Mouse (Mus musculus) midbrain, embryonic 12.5 days (tissue): ENCODE measurements around the gene Mroh7. TPM values are rescaled to one million over a fixed set of nuclear protein-coding genes. Genes with fewer than 3 reads are reported as not detected.
"Not testable (repeated sequence)": the region's sequence is repeated elsewhere in the genome, so short reads cannot be mapped to it uniquely, and the experiment has no call there.

Experiments
- ATAC-seq: fragments of 200-750 bp; cut with Nextera tagmentation; 2 replicates; pipeline ENCODE4 v1.8.0; 2017; ENCODE audit warnings: low read depth, moderate TSS enrichment, moderate library complexity; ENCODE audit not compliant: low FRiP score
- H3K27ac ChIP-seq: fragments of 300-500 bp; sonication (generic); replicated peaks from 2 replicates; pipeline ENCODE4 v1.5.1; 2016; ENCODE audit warnings: mild to moderate bottlenecking
- H3K27me3 ChIP-seq: fragments of 300-500 bp; sonication (generic); 2 replicates; pipeline ENCODE4 v1.6.1; 2016; ENCODE audit warnings: mild to moderate bottlenecking
- H3K36me3 ChIP-seq: fragments of 300-500 bp; sonication (generic); 2 replicates; pipeline ENCODE4 v1.6.1; 2016
- H3K4me1 ChIP-seq: fragments of 300-500 bp; sonication (generic); 2 replicates; pipeline ENCODE4 v1.6.1; 2016
- H3K4me2 ChIP-seq: fragments of 300-500 bp; sonication (generic); replicated peaks from 2 replicates; pipeline ENCODE4 v1.6.1; 2016; ENCODE audit warnings: mild to moderate bottlenecking, moderate library complexity
- H3K4me3 ChIP-seq: fragments of 300-500 bp; sonication (generic); 2 replicates; pipeline ENCODE4 v1.5.1; 2016; ENCODE audit warnings: mild to moderate bottlenecking
- H3K9ac ChIP-seq: fragments of 300-500 bp; sonication (generic); replicated peaks from 2 replicates; pipeline ENCODE4 v1.6.1; 2016; ENCODE audit warnings: mild to moderate bottlenecking, moderate library complexity
- H3K9me3 ChIP-seq: fragments of 300-500 bp; sonication (generic); 2 replicates; pipeline ENCODE4 v1.6.1; 2016; ENCODE audit warnings: mild to moderate bottlenecking
- WGBS: fragments of 180-500 bp; shearing (Covaris S2); methylation state at CpG from one replicate; pipeline ENCODE4 v1.1.7; 2016; 5-methylcytosine and 5-hydroxymethylcytosine counted together
- polyA plus RNA-seq: library from polyadenylated mRNA; unstranded; fragments of >200 nt; fragmentation: Nextera tagmentation; extraction: Ambion mirVana; gene quantifications from 2 replicates; pipeline ENCODE4 v1.2.1, GENCODE M21; 2016

Mroh7 gene
- polyA plus RNA-seq, result 0.08 TPM in 1 of 2 replicates, not detected in the other

DNA sequence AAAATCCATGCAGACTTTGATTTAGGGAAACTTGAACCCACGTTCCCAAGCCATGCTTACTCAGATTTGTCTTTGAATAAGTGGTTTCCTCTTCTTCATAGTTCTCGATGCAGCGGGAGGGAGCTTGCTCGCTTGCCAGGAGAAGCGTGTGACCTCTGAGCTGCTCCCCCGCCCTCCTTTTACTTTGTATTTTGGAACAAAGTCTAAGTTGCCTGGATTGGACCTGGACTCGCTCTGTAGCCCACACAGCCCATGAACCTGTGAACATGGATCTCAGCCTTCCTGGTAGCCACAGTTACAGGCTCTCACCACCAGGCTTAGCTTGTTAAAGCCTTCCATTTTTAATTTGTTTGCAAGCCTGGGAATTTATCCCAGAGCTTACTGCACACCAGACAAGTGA is at the start of gene Mroh7:
TSS of gene Mroh7 (minus strand) at position 112 of the 400 bp plus-strand sequence.
- H3K27ac ChIP-seq, result no peak within 1 kb of the TSS
- ATAC-seq, result no peak
- no peaks in the 10 kb centered on the region for H3K27me3 ChIP-seq
- H3K4me1 ChIP-seq, result no peaks in the 10 kb centered on the region
- H3K36me3 ChIP-seq, result no peaks in the 10 kb centered on the region
- H3K4me2 ChIP-seq, result no peak within 1 kb of the TSS
- 83% methylated on average over 7 of the region's 7 CpGs for WGBS
- no peak within 1 kb of the TSS for H3K9ac ChIP-seq
- no peak within 1 kb of the TSS for H3K4me3 ChIP-seq
- no peaks in the 10 kb centered on the region for H3K9me3 ChIP-seq

DNA sequence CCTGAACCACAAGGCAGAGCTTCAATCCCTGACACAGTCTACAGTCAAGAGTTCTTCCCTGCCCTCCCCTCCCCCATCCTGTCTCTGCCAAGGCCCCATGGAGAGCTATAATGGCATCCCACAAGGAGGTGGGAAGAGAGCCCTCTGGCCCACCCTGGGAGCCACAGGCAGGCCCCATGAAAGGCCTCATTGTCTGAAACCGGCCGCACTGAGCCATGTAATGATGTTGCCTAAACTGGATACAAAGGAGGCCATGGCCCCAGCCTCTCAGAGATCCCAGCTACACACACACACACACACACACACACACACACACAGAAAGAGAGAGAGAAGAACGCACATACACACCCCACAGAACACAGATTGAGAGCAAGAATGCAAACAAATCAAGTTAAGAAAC is 49.3 kb upstream of the Mroh7 start:
- H3K27me3 ChIP-seq, result 0 out of 2 replicates have a peak, but pooled peaks cover 7% of the 10 kb centered on the region
- H3K4me3 ChIP-seq, result no peak overlapping the region
- H3K9me3 ChIP-seq, result no peaks in the 10 kb centered on the region
- H3K27ac ChIP-seq, result 0 out of 2 replicates have a peak overlapping the region, but pooled peaks have one; percentile 16
- H3K9ac ChIP-seq, result no peak overlapping the region
- 17% methylated on average over 3 of the region's 3 CpGs for WGBS
- H3K36me3 ChIP-seq, result no peaks in the 10 kb centered on the region
- peaks cover 50% of the 10 kb centered on the region for H3K4me1 ChIP-seq
- no peak overlapping the region for H3K4me2 ChIP-seq
- peak; percentile 81 for ATAC-seq

DNA sequence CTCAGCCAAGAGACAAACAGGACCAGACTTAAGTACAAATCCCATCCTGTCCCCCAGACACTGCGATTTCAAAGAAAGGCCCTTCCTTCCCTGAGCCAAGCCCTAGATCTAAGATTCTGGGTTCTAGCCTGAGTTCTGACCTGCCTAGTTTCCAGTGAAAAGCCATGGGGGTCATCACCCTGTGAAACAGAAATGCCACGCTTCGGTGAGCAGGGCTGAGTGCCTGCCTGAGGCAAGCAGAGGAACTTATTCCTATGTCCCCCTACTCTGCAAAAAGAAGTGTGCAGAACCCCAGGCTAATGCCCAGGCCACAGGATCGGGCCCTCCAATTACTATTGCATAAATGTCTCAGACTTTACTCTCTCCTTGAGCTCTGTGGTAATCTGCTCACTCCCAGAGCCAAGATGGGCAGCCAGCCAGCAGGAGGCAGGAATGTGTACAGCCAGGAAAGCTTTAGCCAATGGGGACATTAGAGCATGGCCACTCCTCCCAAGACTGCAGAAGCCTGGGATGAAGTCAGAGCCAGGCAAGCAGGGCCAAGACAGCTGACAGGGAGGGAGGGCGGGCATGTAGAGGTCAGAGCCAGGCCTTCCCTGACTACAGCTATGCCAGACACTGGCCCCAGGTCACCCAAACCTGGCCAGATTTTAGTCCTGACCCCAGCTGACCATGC is 47.5 kb upstream of the Mroh7 start:
- H3K27me3 ChIP-seq, result 0 out of 2 replicates have a peak, but pooled peaks cover 4% of the 10 kb centered on the region
- H3K9me3 ChIP-seq, result no peaks in the 10 kb centered on the region
- H3K9ac ChIP-seq, result no peak overlapping the region
- H3K27ac ChIP-seq, result peak overlapping the region; percentile 32; the same call in 1 of the 2 replicates
- H3K4me3 ChIP-seq, result no peak overlapping the region
- WGBS, result 49% methylated on average over 5 of the region's 5 CpGs
- no peak overlapping the region for H3K4me2 ChIP-seq
- no peaks in the 10 kb centered on the region for H3K36me3 ChIP-seq
- peaks cover 50% of the 10 kb centered on the region for H3K4me1 ChIP-seq
- peak; percentile 63 for ATAC-seq

DNA sequence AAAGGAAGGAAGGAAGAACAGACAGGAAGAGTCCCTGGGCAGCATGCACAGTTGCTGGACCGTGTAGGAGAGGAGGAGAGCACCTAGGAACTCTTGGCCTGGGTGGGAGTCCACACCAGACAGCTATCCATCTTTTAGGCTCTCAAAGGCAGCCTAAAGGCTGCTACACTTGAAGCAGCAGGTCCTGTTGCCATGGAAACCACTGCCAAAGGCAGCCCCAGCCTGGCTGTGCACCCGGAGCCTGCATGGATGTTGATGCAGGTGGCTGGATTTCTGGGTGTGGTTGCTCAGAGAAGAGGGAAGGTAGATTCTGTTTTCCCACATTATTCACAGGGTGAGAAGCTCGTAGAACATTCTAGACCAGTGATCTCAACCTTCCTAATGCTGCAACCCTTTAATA is 46.3 kb upstream of the Mroh7 start:
- peak; percentile 42; the same call in 1 of the 2 replicates for ATAC-seq
- Histone ChIP-seq H3K4me2 (no peak overlapping the region), H3K27ac (no peak overlapping the region), H3K4me1 (peaks cover 50% of the 10 kb centered on the region), H3K9me3 (no peaks in the 10 kb centered on the region), H3K36me3 (no peaks in the 10 kb centered on the region), H3K4me3 (no peak overlapping the region), H3K27me3 (0 out of 2 replicates have a peak, but pooled peaks cover 4% of the 10 kb centered on the region), H3K9ac (no peak overlapping the region)
- 36% methylated on average over 3 of the region's 3 CpGs for WGBS

DNA sequence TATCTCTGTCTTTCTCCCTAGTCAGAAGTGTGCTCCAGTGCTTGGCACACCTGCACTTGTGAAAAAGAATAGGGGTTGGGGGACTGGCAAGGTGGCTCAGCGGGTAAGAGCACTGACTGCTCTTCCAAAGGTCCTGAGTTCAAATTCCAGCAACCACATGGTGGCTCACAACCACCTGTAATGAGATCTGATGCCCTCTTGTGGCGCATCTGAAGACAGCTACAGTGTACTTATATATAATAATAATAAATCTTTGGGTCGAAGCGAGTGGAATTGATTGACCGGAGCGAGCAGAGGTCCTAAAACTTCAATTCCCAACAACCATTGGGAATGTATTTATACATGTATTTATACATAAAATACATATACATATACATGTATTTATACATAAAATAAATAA is 45.0 kb upstream of the Mroh7 start:
- peaks cover 42% of the 10 kb centered on the region for H3K4me1 ChIP-seq
- not testable (repeated sequence) for H3K27ac ChIP-seq, H3K9ac ChIP-seq, H3K4me3 ChIP-seq, ATAC-seq, H3K36me3 ChIP-seq, H3K9me3 ChIP-seq, H3K27me3 ChIP-seq, H3K4me2 ChIP-seq
- 89% methylated on average over 6 of the region's 6 CpGs for WGBS

DNA sequence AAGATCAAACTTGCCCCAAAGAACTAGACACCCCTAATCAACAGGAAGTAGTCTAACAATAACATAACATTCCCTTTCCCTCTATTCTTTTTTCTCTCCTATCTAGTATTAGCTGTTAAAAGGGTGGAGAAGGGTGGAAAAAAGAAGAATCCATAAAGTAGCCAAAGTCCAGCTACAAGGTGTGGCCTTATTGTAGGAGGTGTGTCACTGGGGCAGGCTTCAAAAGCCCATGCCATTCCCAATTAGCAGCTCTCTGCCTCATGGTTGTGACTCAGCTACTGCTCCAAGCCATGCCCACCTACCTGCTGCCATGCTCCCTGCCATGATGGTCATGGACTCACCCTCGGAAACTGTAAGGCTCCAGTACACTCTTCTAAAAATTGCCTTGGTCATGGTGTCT is 41.8 kb upstream of the Mroh7 start:
- Histone ChIP-seq H3K9ac (no peak overlapping the region), H3K4me2 (no peak overlapping the region), H3K27ac (no peak overlapping the region), H3K4me3 (no peak overlapping the region), H3K27me3 (no peaks in the 10 kb centered on the region), H3K36me3 (no peaks in the 10 kb centered on the region), H3K4me1 (peaks cover 10% of the 10 kb centered on the region), H3K9me3 (no peaks in the 10 kb centered on the region)
- no peak for ATAC-seq
- 100% methylated on average over 1 of the region's 1 CpGs for WGBS

- 0 out of 2 replicates have a peak, but pooled peaks cover 1% of the 10 kb centered on the region for H3K27me3 ChIP-seq
- no peak overlapping the region for H3K4me3 ChIP-seq
- H3K36me3 ChIP-seq, result no peaks in the 10 kb centered on the region
- ATAC-seq, result no peak
- H3K4me2 ChIP-seq, result no peak overlapping the region
- no peak overlapping the region for H3K27ac ChIP-seq
- no peaks in the 10 kb centered on the region for H3K9me3 ChIP-seq
- no peaks in the 10 kb centered on the region; the same call in 1 of the 2 replicates for H3K4me1 ChIP-seq
- 81% methylated on average over 2 of the region's 2 CpGs for WGBS
- H3K9ac ChIP-seq, result no peak overlapping the region
Observed at GRCm38 (mm10) chr4:106769306-106769705, 38.6 kb upstream of the Mroh7 start.

DNA sequence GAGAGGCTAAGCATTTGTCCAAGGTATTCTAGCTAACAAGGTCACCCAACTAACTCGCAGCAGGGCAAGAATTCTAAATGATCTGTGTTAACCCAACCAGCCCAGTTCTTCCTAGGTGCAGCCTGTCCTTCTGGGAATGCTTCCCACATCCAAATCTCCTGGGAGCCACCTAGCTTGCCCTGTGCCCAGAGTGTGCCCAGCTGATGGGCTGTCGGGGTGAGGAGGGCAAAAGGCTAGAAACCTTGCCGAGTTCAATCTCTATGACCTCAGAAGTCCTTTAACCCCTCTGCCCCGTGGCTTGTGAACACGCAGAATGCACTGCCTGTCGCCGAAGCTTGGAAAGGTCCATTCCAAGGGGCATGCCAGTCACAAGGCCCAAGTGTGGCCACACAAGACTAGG is 33.4 kb upstream of the Mroh7 start:
- ATAC-seq, result no peak
- Histone ChIP-seq H3K27ac (no peak overlapping the region), H3K4me2 (no peak overlapping the region), H3K9me3 (no peaks in the 10 kb centered on the region), H3K27me3 (0 out of 2 replicates have a peak, but pooled peaks cover 7% of the 10 kb centered on the region), H3K9ac (no peak overlapping the region), H3K4me3 (no peak overlapping the region), H3K4me1 (peaks cover 8% of the 10 kb centered on the region), H3K36me3 (no peaks in the 10 kb centered on the region)
- 65% methylated on average over 7 of the region's 7 CpGs for WGBS

GRCm38 (mm10) chr4:106751726-106752125 is 21.0 kb upstream of the Mroh7 start:
- H3K4me1 ChIP-seq, result peaks cover 21% of the 10 kb centered on the region
- no peak overlapping the region for H3K9ac ChIP-seq
- WGBS, result 92% methylated on average over 6 of the region's 6 CpGs
- no peak for ATAC-seq
- no peaks in the 10 kb centered on the region for H3K36me3 ChIP-seq
- H3K27me3 ChIP-seq, result no peaks in the 10 kb centered on the region
- no peak overlapping the region for H3K27ac ChIP-seq
- no peak overlapping the region for H3K4me2 ChIP-seq
- H3K4me3 ChIP-seq, result no peak overlapping the region
- no peaks in the 10 kb centered on the region for H3K9me3 ChIP-seq

DNA sequence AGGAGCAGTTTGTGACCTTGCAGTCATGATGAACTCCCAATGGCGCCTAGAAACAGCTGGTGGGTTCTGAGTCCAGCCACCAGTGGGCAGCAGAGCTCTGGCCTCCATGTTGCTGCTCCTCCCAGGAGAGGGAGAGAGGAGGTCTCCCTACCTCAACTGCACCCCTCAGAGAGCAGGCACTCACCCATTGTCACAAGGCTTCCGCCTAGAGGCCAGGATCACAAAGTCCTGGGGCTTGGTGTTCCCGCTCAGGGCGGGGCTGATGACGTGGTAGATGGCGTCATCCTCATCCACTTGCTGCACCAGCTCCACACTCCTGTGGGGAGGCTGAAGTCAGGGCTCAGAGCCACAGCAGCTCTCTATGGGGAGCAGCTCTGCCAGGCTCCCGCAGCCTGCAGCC is 19.0 kb upstream of the Mroh7 start:
- H3K27me3 ChIP-seq, result no peaks in the 10 kb centered on the region
- WGBS, result 2% methylated on average over 7 of the region's 7 CpGs
- 0 out of 2 replicates have a peak overlapping the region, but pooled peaks have one; percentile 15 for H3K9ac ChIP-seq
- H3K4me3 ChIP-seq, result peak overlapping the region; percentile 21; the same call in 1 of the 2 replicates
- peaks cover 21% of the 10 kb centered on the region for H3K4me1 ChIP-seq
- peak; percentile 89 for ATAC-seq
- H3K27ac ChIP-seq, result 0 out of 2 replicates have a peak overlapping the region, but pooled peaks have one; percentile 27
- peak overlapping the region; percentile 37 for H3K4me2 ChIP-seq
- H3K9me3 ChIP-seq, result no peaks in the 10 kb centered on the region
- no peaks in the 10 kb centered on the region for H3K36me3 ChIP-seq

DNA sequence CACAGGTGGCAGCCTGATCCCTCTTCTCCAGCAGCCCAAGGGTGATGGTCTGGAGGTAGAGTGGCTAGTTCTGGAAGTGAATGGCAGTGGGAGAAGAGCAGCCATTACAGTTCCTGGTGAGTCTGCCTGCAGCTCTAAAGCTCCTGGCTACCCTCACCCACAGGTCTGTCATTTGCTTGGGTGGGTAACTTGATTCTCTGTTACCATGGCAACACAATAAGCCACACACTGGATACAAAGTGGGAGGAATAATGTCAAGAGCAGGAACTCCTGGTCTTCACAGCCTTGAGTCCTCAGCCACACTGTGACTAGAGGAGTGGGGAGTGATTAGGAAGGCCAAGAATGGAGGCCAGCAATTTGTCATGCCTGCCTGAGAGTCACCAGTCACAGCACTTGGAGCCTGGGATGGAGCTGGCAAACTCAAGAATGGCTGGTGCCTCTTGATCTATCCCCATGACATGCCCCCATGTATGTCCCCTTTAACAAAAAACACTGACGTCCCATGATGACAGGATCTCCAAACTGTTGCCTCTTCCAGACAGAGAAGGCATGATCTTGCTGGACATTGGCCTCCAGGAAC is 16.4 kb upstream of the Mroh7 start:
- H3K4me3 ChIP-seq, result no peak overlapping the region
- H3K9me3 ChIP-seq, result no peaks in the 10 kb centered on the region
- no peaks in the 10 kb centered on the region for H3K36me3 ChIP-seq
- no peak overlapping the region for H3K27ac ChIP-seq
- H3K9ac ChIP-seq, result no peak overlapping the region
- peaks cover 21% of the 10 kb centered on the region for H3K4me1 ChIP-seq
- H3K27me3 ChIP-seq, result no peaks in the 10 kb centered on the region
- H3K4me2 ChIP-seq, result no peak overlapping the region
- ATAC-seq, result no peak
- WGBS, result 78% methylated on average over 1 of the region's 1 CpGs

DNA sequence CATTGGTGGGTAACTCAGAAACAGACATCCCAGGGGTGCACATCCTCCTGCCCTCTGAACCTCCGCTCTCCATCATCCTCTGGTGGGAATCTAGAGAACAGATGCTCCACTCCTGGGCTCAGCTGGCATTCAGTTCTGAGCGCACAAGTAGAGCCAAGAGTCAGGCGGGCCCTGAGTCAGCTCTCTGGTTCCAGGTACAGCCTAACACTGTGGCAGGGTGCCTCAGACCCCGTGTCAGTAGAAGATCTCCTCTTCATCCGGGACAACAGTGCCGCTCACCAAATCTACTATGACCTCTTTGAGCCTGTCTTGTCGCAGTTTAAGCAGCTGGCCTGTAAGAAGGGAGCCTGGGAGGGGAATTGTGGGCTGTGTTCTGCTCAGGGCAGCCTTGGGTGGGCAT is 15.1 kb upstream of the Mroh7 start:
- Histone ChIP-seq H3K4me1 (peaks cover 21% of the 10 kb centered on the region), H3K4me2 (no peak overlapping the region), H3K27me3 (no peaks in the 10 kb centered on the region), H3K27ac (no peak overlapping the region), H3K36me3 (no peaks in the 10 kb centered on the region), H3K4me3 (no peak overlapping the region), H3K9ac (no peak overlapping the region), H3K9me3 (no peaks in the 10 kb centered on the region)
- 80% methylated on average over 7 of the region's 7 CpGs for WGBS
- no peak for ATAC-seq
